Mouse (Mus musculus) embryo, embryonic 9.5 days (tissue): ENCODE measurements around the gene Zfp672.
A peak's percentile ranks its signal among the peaks of the same experiment; 100 is the strongest.
"Not testable (repeated sequence)": the region's sequence is repeated elsewhere in the genome, so short reads cannot be mapped to it uniquely, and the experiment has no call there.

ENCODE experiments used
- DNase-seq: peaks from one replicate; pipeline ENCODE4 v3.0.0-alpha.2; 2017; ENCODE audit errors: extremely low spot score

Gene Zfp672

GRCm38 (mm10) chr11:58324614-58325229 lies 5.4 kb downstream of the Zfp672 start:
- no peak for DNase-seq

GRCm38 (mm10) chr11:58323570-58324340 lies 6.4 kb downstream of the Zfp672 start:
- no peak for DNase-seq

GRCm38 (mm10) chr11:58322824-58323569 lies 7.1 kb downstream of the Zfp672 start:
- peak; percentile 97 for DNase-seq

- no peak for DNase-seq
These were observed 13.3 kb downstream of the Zfp672 start for GRCm38 (mm10) chr11:58316768-58317390.

GRCm38 (mm10) chr11:58316344-58316743 lies 13.8 kb downstream of the Zfp672 start:
- DNase-seq: no peak

GRCm38 (mm10) chr11:58315536-58316168 lies 14.5 kb downstream of the Zfp672 start:
- DNase-seq: no peak

- no peak for DNase-seq
These were observed 16.1 kb downstream of the Zfp672 start for GRCm38 (mm10) chr11:58314069-58314468.

GRCm38 (mm10) chr11:58308661-58309060 lies 21.5 kb downstream of the Zfp672 start:
- DNase-seq: no peak

- DNase-seq: peak; percentile 82
These were observed 22.6 kb downstream of the Zfp672 start for GRCm38 (mm10) chr11:58307411-58308080.

GRCm38 (mm10) chr11:58306860-58307308 lies 23.3 kb downstream of the Zfp672 start, which contains the start of gene Zfp692:
Gene Zfp692 (plus strand): TSS chr11:58307069.
- peak; percentile 93 for DNase-seq

- not testable (repeated sequence) for DNase-seq
These were observed 24.8 kb downstream of the Zfp672 start for GRCm38 (mm10) chr11:58305299-58305698.

GRCm38 (mm10) chr11:58303594-58303993 lies 26.5 kb downstream of the Zfp672 start:
- peak; percentile 17 for DNase-seq

GRCm38 (mm10) chr11:58302774-58303445 lies 27.2 kb downstream of the Zfp672 start:
- no peak for DNase-seq

GRCm38 (mm10) chr11:58301837-58302754 lies 28.0 kb downstream of the Zfp672 start:
- peak; percentile 100 for DNase-seq

- DNase-seq: peak; percentile 89
These were observed 29.1 kb downstream of the Zfp672 start for GRCm38 (mm10) chr11:58301057-58301456.

GRCm38 (mm10) chr11:58297396-58297795 lies 32.7 kb downstream of the Zfp672 start:
- no peak for DNase-seq

- DNase-seq: no peak
These were observed 37.3 kb downstream of the Zfp672 start for GRCm38 (mm10) chr11:58292791-58293190.

GRCm38 (mm10) chr11:58290812-58291211 lies 39.3 kb downstream of the Zfp672 start:
- no peak for DNase-seq

- DNase-seq: no peak
These were observed 40.0 kb downstream of the Zfp672 start for GRCm38 (mm10) chr11:58289992-58290682.
